Mouse (Mus musculus) small intestine, adult 2 months (tissue): ENCODE data around the gene Samhd1.

ENCODE experiments used
- CTCF ChIP-seq: fragments of 200-500 bp; IDR thresholded peaks from 2 replicates; pipeline ENCODE4 v1.5.1; 2012; ENCODE audit warnings: low read depth, mild to moderate bottlenecking, control low read depth, inconsistent platforms, low read length, moderate library complexity, mixed read lengths; ENCODE audit not compliant: insufficient replicate concordance, insufficient read length; ENCODE audit errors: extremely low read depth
- POLR2A ChIP-seq: fragments of 200-500 bp; IDR thresholded peaks from 2 replicates; pipeline ENCODE4 v1.6.1; 2012; ENCODE audit warnings: low read depth, mild to moderate bottlenecking, control low read depth, inconsistent platforms, low read length, moderate library complexity

GRCm38 (mm10) chr2:157065879-157066226 lies 69.2 kb downstream of the Samhd1 start:
- TF ChIP-seq CTCF, result no peak
- TF ChIP-seq POLR2A, result no peak
